Mouse (Mus musculus): ENCODE results near the gene Bscl2. TPM values are rescaled to one million over a fixed set of nuclear protein-coding genes. Genes with fewer than 3 reads are reported as not detected.

Gene Bscl2
- polyA plus RNA-seq, 1 experiment from 2014 or later: 98.7 TPM

GRCm38 (mm10) chr19:8839908-8840791 is 2.9 kb downstream of the Bscl2 start:
- Histone ChIP-seq H3K27ac (ENCODE audit: low read length) (peak overlapping the region; percentile 98), H3K27me3 (replicated peaks; ENCODE audit: control insufficient read depth, insufficient read depth, low read length) (no peaks in the 10 kb centered on the region), H3K9ac (replicated peaks; ENCODE audit: low read depth, low read length) (peak overlapping the region; percentile 76), H3K4me1 (replicated peaks; ENCODE audit: control insufficient read depth, insufficient read depth, low read length) (peaks cover 24% of the 10 kb centered on the region), H3K9me3 (ENCODE audit: control insufficient read depth, low read length) (no peaks in the 10 kb centered on the region), H3K36me3 (ENCODE audit: control insufficient read depth, insufficient read depth) (peaks cover 4% of the 10 kb centered on the region; the same call in 1 of the 2 replicates), H3K4me2 (ENCODE audit: low read length) (peak overlapping the region; percentile 91), H3K4me3 (replicated peaks; ENCODE audit: low read length) (peak overlapping the region; percentile 74)
- ATAC-seq: peak; percentile 18
- 10% methylated on average over 29 of the region's 29 CpGs for WGBS

GRCm38 (mm10) chr19:8841012-8841411 is 3.7 kb downstream of the Bscl2 start:
- peaks cover 24% of the 10 kb centered on the region for H3K4me1 ChIP-seq (replicated peaks; ENCODE audit: control insufficient read depth, insufficient read depth, low read length)
- ATAC-seq: no peak
- 89% methylated on average over 7 of the region's 7 CpGs for WGBS
- H3K27me3 ChIP-seq (replicated peaks; ENCODE audit: control insufficient read depth, insufficient read depth, low read length): no peaks in the 10 kb centered on the region
- H3K4me3 ChIP-seq (replicated peaks; ENCODE audit: low read length): peak overlapping the region; percentile 74
- 0 out of 2 replicates have a peak, but pooled peaks cover 3% of the 10 kb centered on the region for H3K36me3 ChIP-seq (ENCODE audit: control insufficient read depth, insufficient read depth)
- H3K9ac ChIP-seq (replicated peaks; ENCODE audit: low read depth, low read length): peak overlapping the region; percentile 76
- peak overlapping the region; percentile 91 for H3K4me2 ChIP-seq (ENCODE audit: low read length)
- H3K9me3 ChIP-seq (ENCODE audit: control insufficient read depth, low read length): no peaks in the 10 kb centered on the region
- H3K27ac ChIP-seq (ENCODE audit: low read length): no peak overlapping the region

- no peaks in the 10 kb centered on the region for H3K27me3 ChIP-seq (replicated peaks; ENCODE audit: control insufficient read depth, insufficient read depth, low read length)
- H3K4me1 ChIP-seq (replicated peaks; ENCODE audit: control insufficient read depth, insufficient read depth, low read length): peaks cover 24% of the 10 kb centered on the region
- no peak for ATAC-seq
- H3K9ac ChIP-seq (replicated peaks; ENCODE audit: low read depth, low read length): no peak overlapping the region
- H3K27ac ChIP-seq (ENCODE audit: low read length): no peak overlapping the region
- H3K4me3 ChIP-seq (replicated peaks; ENCODE audit: low read length): no peak overlapping the region
- H3K9me3 ChIP-seq (ENCODE audit: control insufficient read depth, low read length): no peaks in the 10 kb centered on the region
- WGBS: 91% methylated on average over 6 of the region's 6 CpGs
- H3K4me2 ChIP-seq (ENCODE audit: low read length): no peak overlapping the region
- peaks cover 14% of the 10 kb centered on the region for H3K36me3 ChIP-seq (ENCODE audit: control insufficient read depth, insufficient read depth)
These were observed 5.7 kb downstream of the Bscl2 start for GRCm38 (mm10) chr19:8842961-8843360.

GRCm38 (mm10) chr19:8844371-8845129 is 7.3 kb downstream of the Bscl2 start:
- Histone ChIP-seq H3K4me2 (ENCODE audit: low read length) (no peak overlapping the region), H3K4me3 (replicated peaks; ENCODE audit: low read length) (no peak overlapping the region), H3K36me3 (ENCODE audit: control insufficient read depth, insufficient read depth) (peaks cover 16% of the 10 kb centered on the region), H3K27me3 (replicated peaks; ENCODE audit: control insufficient read depth, insufficient read depth, low read length) (no peaks in the 10 kb centered on the region), H3K9ac (replicated peaks; ENCODE audit: low read depth, low read length) (no peak overlapping the region), H3K27ac (ENCODE audit: low read length) (no peak overlapping the region), H3K4me1 (replicated peaks; ENCODE audit: control insufficient read depth, insufficient read depth, low read length) (peaks cover 22% of the 10 kb centered on the region), H3K9me3 (ENCODE audit: control insufficient read depth, low read length) (no peaks in the 10 kb centered on the region)
- 59% methylated on average over 5 of the region's 5 CpGs for WGBS
- no peak for ATAC-seq

DNA sequence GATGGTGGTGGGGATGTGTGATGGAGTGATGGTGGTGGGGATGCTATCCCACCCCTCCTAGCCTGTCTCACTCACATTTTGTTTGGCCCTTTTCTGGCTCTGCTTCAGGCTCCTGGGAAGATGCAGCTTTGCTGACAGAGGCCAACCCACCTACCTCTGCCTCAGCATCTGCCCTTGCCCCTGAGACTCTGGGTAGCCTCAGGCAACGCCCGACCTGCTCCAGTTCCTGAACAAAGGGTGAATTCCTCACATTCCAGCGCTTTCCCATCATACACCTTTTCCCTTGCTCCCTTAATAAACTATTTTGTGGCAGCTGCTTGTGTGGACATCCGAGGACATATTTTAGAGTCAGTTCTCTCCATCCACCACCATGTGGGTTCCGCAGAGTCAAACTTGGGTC is 11.1 kb downstream of the Bscl2 start:
- no peak overlapping the region for H3K4me3 ChIP-seq (replicated peaks; ENCODE audit: low read length)
- H3K4me1 ChIP-seq (replicated peaks; ENCODE audit: control insufficient read depth, insufficient read depth, low read length): 0 out of 2 replicates have a peak, but pooled peaks cover 3% of the 10 kb centered on the region
- no peak overlapping the region for H3K4me2 ChIP-seq (ENCODE audit: low read length)
- no peak overlapping the region for H3K27ac ChIP-seq (ENCODE audit: low read length)
- WGBS: 84% methylated on average over 5 of the region's 5 CpGs
- no peaks in the 10 kb centered on the region for H3K27me3 ChIP-seq (replicated peaks; ENCODE audit: control insufficient read depth, insufficient read depth, low read length)
- H3K9ac ChIP-seq (replicated peaks; ENCODE audit: low read depth, low read length): no peak overlapping the region
- no peak for ATAC-seq
- H3K36me3 ChIP-seq (ENCODE audit: control insufficient read depth, insufficient read depth): peaks cover 14% of the 10 kb centered on the region
- H3K9me3 ChIP-seq (ENCODE audit: control insufficient read depth, low read length): no peaks in the 10 kb centered on the region

- Histone ChIP-seq H3K36me3 (ENCODE audit: control insufficient read depth, insufficient read depth) (peaks cover 14% of the 10 kb centered on the region), H3K4me1 (replicated peaks; ENCODE audit: control insufficient read depth, insufficient read depth, low read length) (no peaks in the 10 kb centered on the region), H3K4me2 (ENCODE audit: low read length) (no peak within 1 kb of the TSS), H3K9me3 (ENCODE audit: control insufficient read depth, low read length) (no peaks in the 10 kb centered on the region), H3K27me3 (replicated peaks; ENCODE audit: control insufficient read depth, insufficient read depth, low read length) (no peaks in the 10 kb centered on the region), H3K4me3 (replicated peaks; ENCODE audit: low read length) (no peak within 1 kb of the TSS), H3K9ac (replicated peaks; ENCODE audit: low read depth, low read length) (no peak within 1 kb of the TSS), H3K27ac (ENCODE audit: low read length) (no peak within 1 kb of the TSS)
- no peak for ATAC-seq
- 28% methylated on average over 7 of the region's 7 CpGs for WGBS
These were observed 13.2 kb downstream of the Bscl2 start, which contains the start of gene Lrrn4cl for GRCm38 (mm10) chr19:8850402-8850901. TSS of gene Lrrn4cl (plus strand) at chr19:8850768.

- Histone ChIP-seq H3K36me3 (ENCODE audit: control insufficient read depth, insufficient read depth) (peaks cover 8% of the 10 kb centered on the region), H3K4me2 (ENCODE audit: low read length) (no peak overlapping the region), H3K27me3 (replicated peaks; ENCODE audit: control insufficient read depth, insufficient read depth, low read length) (no peaks in the 10 kb centered on the region), H3K4me1 (replicated peaks; ENCODE audit: control insufficient read depth, insufficient read depth, low read length) (no peaks in the 10 kb centered on the region), H3K27ac (ENCODE audit: low read length) (no peak overlapping the region), H3K9me3 (ENCODE audit: control insufficient read depth, low read length) (no peaks in the 10 kb centered on the region), H3K9ac (replicated peaks; ENCODE audit: low read depth, low read length) (no peak overlapping the region), H3K4me3 (replicated peaks; ENCODE audit: low read length) (no peak overlapping the region)
- WGBS: 46% methylated on average over 7 of the region's 7 CpGs
- ATAC-seq: no peak
These were observed 14.4 kb downstream of the Bscl2 start for GRCm38 (mm10) chr19:8851639-8852038.

DNA sequence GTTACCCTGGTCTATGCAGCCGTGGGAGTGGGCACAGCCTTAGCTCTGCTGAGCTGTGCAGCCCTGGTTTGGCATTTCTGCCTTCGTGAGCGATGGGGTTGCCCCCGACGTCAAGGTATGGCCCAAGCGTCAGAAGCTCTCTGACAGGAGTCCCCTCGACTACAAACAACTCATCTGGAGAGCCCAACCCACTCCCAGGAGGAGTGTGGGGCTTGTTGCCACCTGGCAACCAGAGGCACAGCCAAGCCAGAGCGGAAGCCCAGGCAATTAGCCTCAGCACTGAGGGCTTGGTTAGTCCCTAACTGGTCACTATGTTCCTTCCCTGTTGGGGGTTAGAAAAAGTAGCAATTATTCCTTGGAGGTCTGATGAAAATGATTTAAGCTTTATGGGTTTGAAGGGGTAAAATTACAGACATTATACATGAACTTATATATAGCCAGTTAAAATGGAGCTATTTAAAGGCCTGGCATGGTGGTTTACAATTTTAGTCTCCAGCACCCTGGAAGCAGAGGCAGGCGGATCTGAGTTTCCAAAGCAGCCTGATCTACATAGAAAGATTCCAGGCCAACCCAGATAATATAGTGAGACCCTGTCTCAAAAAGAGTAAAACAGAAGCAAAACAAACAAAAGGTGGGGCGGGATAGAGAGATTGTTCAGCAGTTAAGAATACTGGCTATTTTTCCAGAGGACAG is 15.1 kb downstream of the Bscl2 start:
- Histone ChIP-seq H3K27ac (ENCODE audit: low read length) (no peak overlapping the region), H3K36me3 (ENCODE audit: control insufficient read depth, insufficient read depth) (0 out of 2 replicates have a peak, but pooled peaks cover 2% of the 10 kb centered on the region), H3K4me3 (replicated peaks; ENCODE audit: low read length) (no peak overlapping the region), H3K4me1 (replicated peaks; ENCODE audit: control insufficient read depth, insufficient read depth, low read length) (no peaks in the 10 kb centered on the region), H3K9ac (replicated peaks; ENCODE audit: low read depth, low read length) (no peak overlapping the region), H3K9me3 (ENCODE audit: control insufficient read depth, low read length) (no peaks in the 10 kb centered on the region), H3K4me2 (ENCODE audit: low read length) (no peak overlapping the region), H3K27me3 (replicated peaks; ENCODE audit: control insufficient read depth, insufficient read depth, low read length) (no peaks in the 10 kb centered on the region)
- WGBS: 57% methylated on average over 10 of the region's 10 CpGs
- ATAC-seq: no peak

All from forebrain, embryonic 16.5 days (tissue).